Mouse (Mus musculus): ENCODE data around the gene Hck. TPM values are rescaled to one million over a fixed set of nuclear protein-coding genes. Genes with fewer than 3 reads are reported as not detected.

Gene Hck
- total RNA-seq (2021) (1 to 10 TPM; 1.5 TPM), polyA plus RNA-seq (2012; rRNA removed) (1.9 and 2.9 TPM in 2 replicates)
- long read RNA-seq, partial matches to known transcripts, result 0 of 1 reads
- long read RNA-seq, other reads (novel, unspliced or antisense), result 0 of 1 reads

DNA sequence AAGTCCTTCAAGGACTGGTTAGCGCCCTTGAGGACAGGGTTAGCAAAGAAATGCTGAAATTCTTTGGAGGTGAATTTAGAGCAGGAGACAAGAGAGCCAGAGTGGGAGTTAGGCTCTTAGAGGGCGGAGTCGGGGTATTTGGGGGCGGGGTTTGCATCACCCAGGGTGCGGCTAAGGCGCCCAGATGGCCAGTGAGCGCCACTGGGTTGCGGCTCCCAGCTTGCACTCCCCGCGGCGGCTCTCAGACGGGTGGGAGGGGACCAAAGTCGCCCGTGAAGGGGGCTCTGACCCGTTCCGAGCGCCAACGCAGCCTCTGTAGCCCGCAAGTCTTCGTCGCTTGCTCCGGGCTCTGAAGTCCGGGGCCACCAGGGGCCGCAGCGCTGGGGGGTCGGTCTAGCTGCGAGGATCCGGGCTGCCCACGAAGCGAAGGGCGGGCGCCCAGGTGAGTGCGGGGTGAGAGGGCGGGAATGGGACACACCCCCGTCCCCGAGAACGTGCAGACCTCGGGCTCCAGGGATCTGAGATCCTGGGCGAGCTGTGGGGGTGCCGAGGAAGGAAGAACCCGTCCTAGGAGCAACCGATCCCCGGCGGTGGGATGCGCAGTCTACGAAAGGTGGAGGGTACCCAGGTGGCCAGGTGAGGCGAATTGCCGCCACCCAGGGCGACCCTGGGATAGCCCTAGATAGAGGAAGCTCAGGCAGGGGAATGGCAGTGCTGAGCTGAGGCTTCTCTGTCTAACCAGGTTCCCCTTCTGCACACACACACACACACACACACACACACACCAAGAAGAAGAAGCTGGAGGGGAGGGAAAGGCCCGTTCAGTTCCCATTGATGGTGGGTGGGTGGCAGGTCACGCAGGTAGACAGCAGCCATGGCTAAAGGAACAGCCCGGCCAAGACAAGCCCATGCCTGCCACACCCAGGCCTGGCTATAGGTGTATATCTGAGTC lies at the start of gene Hck:
Gene Hck (plus strand): TSS at position 156 of the 952 bp plus-strand sequence.
- peak; percentile 69 to 74 for DNase-seq
- no peaks in the 10 kb centered on the region for H3K4me1 ChIP-seq (ENCODE audit: control insufficient read depth, insufficient read depth, low read length)
- H3K79me2 ChIP-seq (replicated peaks; ENCODE audit: control insufficient read depth, insufficient read depth, low read length), result no peaks in the 10 kb centered on the region
- peak within 1 kb of the TSS; percentile 23; the same call in 1 of the 2 replicates for H3K27ac ChIP-seq
- 3% methylated on average over 52 of the region's 52 CpGs for WGBS
- no peaks in the 10 kb centered on the region for H3K36me3 ChIP-seq (ENCODE audit: control insufficient read depth, insufficient read depth, low read length)
- H3K9ac ChIP-seq (ENCODE audit: low read depth, low read length), result peak within 1 kb of the TSS; percentile 30
- intact Hi-C loops (cut with DNase I), result no loop called here
- peak within 1 kb of the TSS; percentile 30 for H3K4me3 ChIP-seq
- TF ChIP-seq CTCF (IDR thresholded peaks at IDR 0.05), result no peak
- no peak for TF ChIP-seq POLR2A (IDR thresholded peaks at IDR 0.05; ENCODE audit: insufficient read depth, low read depth, low read length)
- no peak for TF ChIP-seq EP300 (IDR thresholded peaks at IDR 0.05; ENCODE audit: insufficient read depth, low read depth, low read length)
- peaks cover 9% of the 10 kb centered on the region for H3K27me3 ChIP-seq (ENCODE audit: control insufficient read depth, insufficient read depth, low read length)

DNA sequence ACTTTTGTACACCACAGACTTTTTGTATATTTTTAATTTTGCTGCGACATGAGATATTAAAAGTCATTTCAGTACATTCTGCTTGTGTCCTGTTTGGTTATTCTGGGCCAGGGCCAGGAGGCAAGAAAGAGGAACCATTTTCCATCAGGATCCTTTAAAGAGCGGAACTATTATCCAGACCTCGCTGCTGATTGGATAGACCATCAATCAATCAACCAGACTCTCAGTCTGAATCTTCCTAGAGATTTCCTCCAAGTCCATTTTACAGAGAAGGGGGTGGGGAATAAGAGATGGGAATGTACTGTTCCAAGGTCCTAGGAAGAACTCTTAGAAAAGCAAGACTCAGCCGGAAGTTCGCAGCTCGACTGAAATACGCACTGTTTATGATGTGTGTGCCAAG lies 48.1 kb upstream of the Hck start:
- H3K27ac ChIP-seq, result no peak overlapping the region
- H3K4me3 ChIP-seq, result no peak overlapping the region
- no peaks in the 10 kb centered on the region for H3K27me3 ChIP-seq (ENCODE audit: control insufficient read depth, insufficient read depth, low read length)
- intact Hi-C loops (cut with DNase I), result no loop called here
- H3K36me3 ChIP-seq (ENCODE audit: control insufficient read depth, insufficient read depth, low read length), result no peaks in the 10 kb centered on the region
- no peaks in the 10 kb centered on the region for H3K79me2 ChIP-seq (replicated peaks; ENCODE audit: control insufficient read depth, insufficient read depth, low read length)
- no peak overlapping the region for H3K9ac ChIP-seq (ENCODE audit: low read depth, low read length)
- TF ChIP-seq POLR2A (IDR thresholded peaks at IDR 0.05; ENCODE audit: insufficient read depth, low read depth, low read length) (no peak), EP300 (IDR thresholded peaks at IDR 0.05; ENCODE audit: insufficient read depth, low read depth, low read length) (no peak), CTCF (IDR thresholded peaks at IDR 0.05) (no peak)
- peaks cover 2% of the 10 kb centered on the region for H3K4me1 ChIP-seq (ENCODE audit: control insufficient read depth, insufficient read depth, low read length)
- no peak for DNase-seq
- 82% methylated on average over 7 of the region's 7 CpGs for WGBS

- H3K79me2 ChIP-seq (replicated peaks; ENCODE audit: control insufficient read depth, insufficient read depth, low read length), result no peaks in the 10 kb centered on the region
- TF ChIP-seq POLR2A (IDR thresholded peaks at IDR 0.05; ENCODE audit: insufficient read depth, low read depth, low read length) (no peak), CTCF (IDR thresholded peaks at IDR 0.05) (no peak), EP300 (IDR thresholded peaks at IDR 0.05; ENCODE audit: insufficient read depth, low read depth, low read length) (no peak)
- H3K27me3 ChIP-seq (ENCODE audit: control insufficient read depth, insufficient read depth, low read length), result no peaks in the 10 kb centered on the region
- no peak for DNase-seq
- peaks cover 5% of the 10 kb centered on the region for H3K4me1 ChIP-seq (ENCODE audit: control insufficient read depth, insufficient read depth, low read length)
- no peaks in the 10 kb centered on the region for H3K36me3 ChIP-seq (ENCODE audit: control insufficient read depth, insufficient read depth, low read length)
- WGBS, result 56% methylated on average over 3 of the region's 3 CpGs
- no peak overlapping the region for H3K4me3 ChIP-seq
- H3K27ac ChIP-seq, result no peak overlapping the region; the same call in none of the 2 replicates
- no peak overlapping the region for H3K9ac ChIP-seq (ENCODE audit: low read depth, low read length)
- intact Hi-C loops (cut with DNase I), result no loop called here
These were observed 44.9 kb upstream of the Hck start for GRCm38 (mm10) chr2:153063394-153063793.

GRCm38 (mm10) chr2:153064190-153064970 lies 43.9 kb upstream of the Hck start:
- Histone ChIP-seq H3K4me1 (ENCODE audit: control insufficient read depth, insufficient read depth, low read length) (peaks cover 8% of the 10 kb centered on the region), H3K27ac (peak overlapping the region; percentile 96), H3K9ac (ENCODE audit: low read depth, low read length) (0 out of 2 replicates have a peak overlapping the region, but pooled peaks have one; percentile 11), H3K79me2 (replicated peaks; ENCODE audit: control insufficient read depth, insufficient read depth, low read length) (no peaks in the 10 kb centered on the region), H3K27me3 (ENCODE audit: control insufficient read depth, insufficient read depth, low read length) (no peaks in the 10 kb centered on the region), H3K36me3 (ENCODE audit: control insufficient read depth, insufficient read depth, low read length) (no peaks in the 10 kb centered on the region), H3K4me3 (peak overlapping the region; percentile 33)
- WGBS, result 54% methylated on average over 9 of the region's 9 CpGs
- TF ChIP-seq POLR2A (IDR thresholded peaks at IDR 0.05; ENCODE audit: insufficient read depth, low read depth, low read length) (peak; percentile 45; the same call in 1 of the 2 replicates), CTCF (IDR thresholded peaks at IDR 0.05) (no peak), EP300 (IDR thresholded peaks at IDR 0.05; ENCODE audit: insufficient read depth, low read depth, low read length) (no peak)
- intact Hi-C loops (cut with DNase I), result no loop called here
- peak in 1 of 2 experiments; percentile 13 for DNase-seq

- intact Hi-C loops (cut with DNase I), result no loop called here
- H3K4me3 ChIP-seq, result peak within 1 kb of the TSS; percentile 66
- TF ChIP-seq POLR2A (IDR thresholded peaks at IDR 0.05; ENCODE audit: insufficient read depth, low read depth, low read length) (peak; percentile 80), CTCF (IDR thresholded peaks at IDR 0.05) (no peak), EP300 (IDR thresholded peaks at IDR 0.05; ENCODE audit: insufficient read depth, low read depth, low read length) (peak; percentile 97)
These were observed 42.3 kb upstream of the Hck start, which contains the start of gene Ccm2l for GRCm38 (mm10) chr2:153065747-153066508. Ccm2l (plus strand) TSS chr2:153065955.

More at GRCm38 (mm10) chr2:153065747-153066508, 42.3 kb upstream of the Hck start, which contains the start of gene Ccm2l:
- WGBS, result 22% methylated on average over 12 of the region's 12 CpGs
- H3K4me1 ChIP-seq (ENCODE audit: control insufficient read depth, insufficient read depth, low read length), result peaks cover 13% of the 10 kb centered on the region
- peaks cover 2% of the 10 kb centered on the region; the same call in 1 of the 2 replicates for H3K79me2 ChIP-seq (replicated peaks; ENCODE audit: control insufficient read depth, insufficient read depth, low read length)
- peaks cover 2% of the 10 kb centered on the region for H3K27me3 ChIP-seq (ENCODE audit: control insufficient read depth, insufficient read depth, low read length)
- peak within 1 kb of the TSS; percentile 96 for H3K27ac ChIP-seq
- DNase-seq, result peak; percentile 73 to 79
- no peaks in the 10 kb centered on the region for H3K36me3 ChIP-seq (ENCODE audit: control insufficient read depth, insufficient read depth, low read length)
- H3K9ac ChIP-seq (ENCODE audit: low read depth, low read length), result peak within 1 kb of the TSS; percentile 83

Measured in heart, adult 2 months (tissue).